Mouse (Mus musculus) liver, embryonic 11.5 days (tissue): ENCODE results near the gene C2cd2. TPM values are rescaled to one million over a fixed set of nuclear protein-coding genes. Genes with fewer than 3 reads are reported as not detected.

Source experiments
- ATAC-seq: fragments of 200-750 bp; cut with Nextera tagmentation; replicated peaks from 2 replicates; pipeline ENCODE4 v1.8.0; 2017; ENCODE audit warnings: moderate number of reproducible peaks, mild to moderate bottlenecking, moderate TSS enrichment, moderate library complexity; ENCODE audit not compliant: low FRiP score
- DNase-seq: peaks from one replicate; pipeline ENCODE4 v3.0.0-alpha.2; 2017; ENCODE audit warnings: low spot score
- H3K27ac ChIP-seq: fragments of 300-500 bp; sonication (generic); 2 replicates; pipeline ENCODE4 v1.5.1; 2014; ENCODE audit warnings: mild to moderate bottlenecking, low read depth, low read length, control low read depth
- H3K27me3 ChIP-seq: fragments of 300-500 bp; sonication (generic); replicated peaks from 2 replicates; pipeline ENCODE4 v1.6.1; 2014; ENCODE audit warnings: low read length, mixed read lengths; ENCODE audit not compliant: control insufficient read depth, insufficient read depth
- H3K36me3 ChIP-seq: fragments of 300-500 bp; sonication (generic); 2 replicates; pipeline ENCODE4 v1.6.1; 2014; ENCODE audit warnings: mild to moderate bottlenecking, low read length, moderate library complexity, mixed read lengths; ENCODE audit not compliant: control insufficient read depth, insufficient read depth
- H3K4me1 ChIP-seq: fragments of 300-500 bp; sonication (generic); replicated peaks from 2 replicates; pipeline ENCODE4 v1.6.1; 2014; ENCODE audit warnings: low read length, mixed read lengths; ENCODE audit not compliant: control insufficient read depth, insufficient read depth
- H3K4me2 ChIP-seq: fragments of 300-500 bp; sonication (generic); 2 replicates; pipeline ENCODE4 v1.6.1; 2014; ENCODE audit warnings: mild to moderate bottlenecking, control low read depth, moderate library complexity
- H3K4me3 ChIP-seq: fragments of 300-500 bp; sonication (generic); 2 replicates; pipeline ENCODE4 v1.5.1; 2014; ENCODE audit warnings: low read depth, low read length, control low read depth
- H3K9ac ChIP-seq: fragments of 300-500 bp; sonication (generic); 2 replicates; pipeline ENCODE4 v1.6.1; 2014; ENCODE audit warnings: low read depth, low read length, control low read depth
- H3K9me3 ChIP-seq: fragments of 300-500 bp; sonication (generic); 2 replicates; pipeline ENCODE4 v1.6.1; 2016; ENCODE audit warnings: low read length, inconsistent platforms, mixed read lengths; ENCODE audit not compliant: control insufficient read depth
- WGBS: fragments of 180-500 bp; shearing (Covaris S2); extraction: QIAGEN DNeasy Blood & Tissue Kit; methylation state at CpG from one replicate; pipeline ENCODE4 v1.1.7; 2014; 5-methylcytosine and 5-hydroxymethylcytosine counted together
- polyA plus RNA-seq: library from polyadenylated mRNA; unstranded; fragments of >200 nt; fragmentation: Nextera tagmentation; extraction: Ambion mirVana; gene quantifications from 2 replicates; pipeline ENCODE4 v1.2.1, GENCODE M21; 2014

Gene C2cd2
- polyA plus RNA-seq, 1 experiment from 2014 or later: 12.1 TPM

GRCm38 (mm10) chr16:97863932-97864467 lies 98.4 kb downstream of the C2cd2 start:
- WGBS: 82% methylated on average over 3 of the region's 3 CpGs
- Histone ChIP-seq H3K4me1 (no peaks in the 10 kb centered on the region), H3K36me3 (no peaks in the 10 kb centered on the region; the same call in 1 of the 2 replicates), H3K27me3 (no peaks in the 10 kb centered on the region), H3K27ac (no peak overlapping the region), H3K9ac (no peak overlapping the region), H3K9me3 (no peaks in the 10 kb centered on the region), H3K4me3 (no peak overlapping the region), H3K4me2 (no peak overlapping the region)
- DNase-seq (no peak), ATAC-seq (no peak)

GRCm38 (mm10) chr16:97856050-97856449 lies 106.3 kb downstream of the C2cd2 start:
- H3K9me3 ChIP-seq: no peaks in the 10 kb centered on the region
- no peaks in the 10 kb centered on the region for H3K36me3 ChIP-seq
- H3K27me3 ChIP-seq: no peaks in the 10 kb centered on the region
- no peak overlapping the region for H3K9ac ChIP-seq
- no peak overlapping the region for H3K4me2 ChIP-seq
- ATAC-seq (no peak), DNase-seq (no peak)
- no peak overlapping the region for H3K4me3 ChIP-seq
- peaks cover 8% of the 10 kb centered on the region; the same call in 1 of the 2 replicates for H3K4me1 ChIP-seq
- H3K27ac ChIP-seq: no peak overlapping the region

- ATAC-seq: peak; percentile 85
- Histone ChIP-seq H3K4me3 (peak within 1 kb of the TSS; percentile 86), H3K27ac (peak within 1 kb of the TSS; percentile 95), H3K9me3 (no peaks in the 10 kb centered on the region), H3K4me1 (peaks cover 18% of the 10 kb centered on the region), H3K36me3 (no peaks in the 10 kb centered on the region), H3K9ac (peak within 1 kb of the TSS; percentile 87), H3K4me2 (peak within 1 kb of the TSS; percentile 80), H3K27me3 (no peaks in the 10 kb centered on the region)
- DNase-seq: peak; percentile 92
- under 1% methylated on average over 31 of the region's 31 CpGs for WGBS
These were observed 110.6 kb downstream of the C2cd2 start, which contains the start of gene Prdm15 for GRCm38 (mm10) chr16:97851741-97852319. Gene Prdm15, minus strand, starts transcription at chr16:97851850.

- H3K27me3 ChIP-seq: no peaks in the 10 kb centered on the region
- ATAC-seq (peak; percentile 83), DNase-seq (peak; percentile 92)
- H3K27ac ChIP-seq: peak overlapping the region; percentile 95
- peak overlapping the region; percentile 86 for H3K4me3 ChIP-seq
- no peaks in the 10 kb centered on the region for H3K9me3 ChIP-seq
- H3K36me3 ChIP-seq: no peaks in the 10 kb centered on the region
- peak overlapping the region; percentile 87 for H3K9ac ChIP-seq
- peaks cover 20% of the 10 kb centered on the region for H3K4me1 ChIP-seq
- WGBS: under 1% methylated on average over 73 of the region's 77 CpGs
- peak overlapping the region; percentile 80 for H3K4me2 ChIP-seq
These were observed 111.2 kb downstream of the C2cd2 start for GRCm38 (mm10) chr16:97851061-97851740.

- peak overlapping the region; percentile 87 for H3K9ac ChIP-seq
- H3K4me1 ChIP-seq: peaks cover 23% of the 10 kb centered on the region
- 2% methylated on average over 11 of the region's 11 CpGs for WGBS
- H3K27ac ChIP-seq: peak overlapping the region; percentile 95
- peak overlapping the region; percentile 80 for H3K4me2 ChIP-seq
- H3K27me3 ChIP-seq: no peaks in the 10 kb centered on the region
- peak; percentile 47 for DNase-seq
- peak; percentile 32; the same call in 1 of the 2 replicates for ATAC-seq
- no peaks in the 10 kb centered on the region for H3K36me3 ChIP-seq
- peak overlapping the region; percentile 86 for H3K4me3 ChIP-seq
- no peaks in the 10 kb centered on the region for H3K9me3 ChIP-seq
These were observed 111.7 kb downstream of the C2cd2 start for GRCm38 (mm10) chr16:97850667-97851060.

- Histone ChIP-seq H3K9ac (no peak overlapping the region), H3K36me3 (no peaks in the 10 kb centered on the region), H3K4me2 (no peak overlapping the region), H3K27ac (no peak overlapping the region), H3K4me3 (no peak overlapping the region), H3K27me3 (no peaks in the 10 kb centered on the region), H3K9me3 (no peaks in the 10 kb centered on the region), H3K4me1 (peaks cover 25% of the 10 kb centered on the region)
- DNase-seq (no peak), ATAC-seq (no peak)
- 90% methylated on average over 6 of the region's 6 CpGs for WGBS
These were observed 113.6 kb downstream of the C2cd2 start for GRCm38 (mm10) chr16:97848832-97849231.

GRCm38 (mm10) chr16:97844967-97845937 lies 117.1 kb downstream of the C2cd2 start:
- H3K4me2 ChIP-seq: no peak overlapping the region
- no peak overlapping the region for H3K4me3 ChIP-seq
- no peaks in the 10 kb centered on the region for H3K9me3 ChIP-seq
- peaks cover 4% of the 10 kb centered on the region for H3K36me3 ChIP-seq
- no peak overlapping the region for H3K9ac ChIP-seq
- no peak; the same call in 1 of the 2 replicates for ATAC-seq
- no peak for DNase-seq
- H3K27me3 ChIP-seq: no peaks in the 10 kb centered on the region
- H3K27ac ChIP-seq: peak overlapping the region; percentile 52
- peaks cover 15% of the 10 kb centered on the region; the same call in 1 of the 2 replicates for H3K4me1 ChIP-seq
- WGBS: 75% methylated on average over 12 of the region's 12 CpGs

- WGBS: 89% methylated on average over 3 of the region's 3 CpGs
- H3K27ac ChIP-seq: no peak overlapping the region
- DNase-seq (no peak), ATAC-seq (no peak)
- H3K36me3 ChIP-seq: peaks cover 32% of the 10 kb centered on the region
- no peak overlapping the region for H3K4me3 ChIP-seq
- no peak overlapping the region for H3K9ac ChIP-seq
- H3K27me3 ChIP-seq: no peaks in the 10 kb centered on the region
- no peak overlapping the region for H3K4me2 ChIP-seq
- no peaks in the 10 kb centered on the region for H3K4me1 ChIP-seq
- H3K9me3 ChIP-seq: no peaks in the 10 kb centered on the region
These were observed 130.2 kb downstream of the C2cd2 start for GRCm38 (mm10) chr16:97832154-97832553.
